In genomic region chrX:52651975-52652374, GRCm38 (mm10) we compare ENCODE assay signal across 8 mouse cellular contexts. TPM values are rescaled to one million over a fixed set of nuclear protein-coding genes. Genes with fewer than 3 reads are reported as not detected.
DNase-seq lines count a peak whose midpoint lies in the region; ATAC-seq and TF ChIP-seq lines count a peak whose summit lies in the region.

No protein-coding gene starts in this region.

- intact Hi-C loops in gastrocnemius, adult 2 months (cut with DNase I) = loop anchor here (2.0 kb wide), 1 partner anchor 199 kb away; no protein-coding TSS in a partner anchor
- intact Hi-C loops in left cerebral cortex, postnatal 4 days (cut with DNase I) = loop anchor here (2.0 kb wide), 1 partner anchor 199 kb away; no protein-coding TSS in a partner anchor

- no peak for ATAC-seq in CD4-positive, CD25-positive, alpha-beta regulatory T cell, adult 4 months

- H3K27ac ChIP-seq in gastrocnemius, adult 2 months = no peak overlapping the region

- DNase-seq in CD4-positive, CD25-positive, alpha-beta regulatory T cell, adult 2 months (ENCODE audit: low read depth, low spot score) = peak; percentile 3
- peak; percentile 5 to 30 for DNase-seq in adrenal gland, postnatal 36 days
- no peak for DNase-seq in gastrocnemius, adult 2 months
- DNase-seq in induced T-regulatory cell, adult 2 months (ENCODE audit: low read depth) = peak; percentile 0
- peak; percentile 31 for DNase-seq in left cerebral cortex, postnatal 4 days
- peak; percentile 68 for DNase-seq in mesoderm, embryonic 11.5 days (ENCODE audit: low read depth, low spot score)
- peak; percentile 13 for DNase-seq in thymus, postnatal 4 days

- TF ChIP-seq CTCF in gastrocnemius, adult 2 months (IDR thresholded peaks at IDR 0.05) = peak; percentile 59

- no peak overlapping the region for H3K4me3 ChIP-seq in gastrocnemius, adult 2 months

RNA-seq across cellular contexts. Expression of gene Gpc3, which starts 38.2 kb away (rescaled TPM):
- not detected for polyA plus RNA-seq in CD4-positive, CD25-positive, alpha-beta regulatory T cell, adult 4 months (2017; shearing (Covaris generic))
- 10 to 100 TPM; 50.2 to 64.1 TPM for total RNA-seq in adrenal gland, postnatal 36 days (2021)
- 1 to 10 TPM; 4.9 to 7.6 TPM for total RNA-seq in gastrocnemius, adult 2 months (2021)
- 10 to 100 TPM; 22.4 to 23.5 TPM for total RNA-seq in left cerebral cortex, postnatal 4 days (2021)
